Mouse (Mus musculus): ENCODE results near the gene Adgrv1. TPM values are rescaled to one million over a fixed set of nuclear protein-coding genes. Genes with fewer than 3 reads are reported as not detected.

Gene Adgrv1
- polyA plus RNA-seq, 1 experiment from 2014 or later = 0.86 TPM

GRCm38 (mm10) chr13:81323546-81324316 is 309.2 kb downstream of the Adgrv1 start:
- 66% methylated on average over 3 of the region's 3 CpGs for WGBS
- Histone ChIP-seq H3K4me1 (replicated peaks; ENCODE audit: control insufficient read depth, insufficient read depth, low read length) (0 out of 2 replicates have a peak, but pooled peaks cover 3% of the 10 kb centered on the region), H3K9me3 (ENCODE audit: control insufficient read depth) (no peaks in the 10 kb centered on the region), H3K4me3 (ENCODE audit: low read depth, low read length) (no peak overlapping the region), H3K4me2 (replicated peaks; ENCODE audit: low read depth) (no peak overlapping the region), H3K27ac (ENCODE audit: low read depth, low read length) (no peak overlapping the region), H3K36me3 (ENCODE audit: control insufficient read depth, insufficient read depth) (no peaks in the 10 kb centered on the region), H3K9ac (ENCODE audit: low read depth, low read length) (no peak overlapping the region), H3K27me3 (replicated peaks; ENCODE audit: control insufficient read depth, insufficient read depth, low read length) (no peaks in the 10 kb centered on the region)
- ATAC-seq = no peak
- TF ChIP-seq CTCF (IDR thresholded peaks at IDR 0.05; ENCODE audit: low read depth) = no peak

GRCm38 (mm10) chr13:81316581-81316980 is 316.4 kb downstream of the Adgrv1 start:
- ATAC-seq = no peak
- TF ChIP-seq CTCF (IDR thresholded peaks at IDR 0.05; ENCODE audit: low read depth) = no peak
- Histone ChIP-seq H3K9me3 (ENCODE audit: control insufficient read depth) (no peaks in the 10 kb centered on the region), H3K4me2 (replicated peaks; ENCODE audit: low read depth) (no peak overlapping the region), H3K36me3 (ENCODE audit: control insufficient read depth, insufficient read depth) (no peaks in the 10 kb centered on the region), H3K27ac (ENCODE audit: low read depth, low read length) (no peak overlapping the region), H3K4me1 (replicated peaks; ENCODE audit: control insufficient read depth, insufficient read depth, low read length) (no peaks in the 10 kb centered on the region), H3K9ac (ENCODE audit: low read depth, low read length) (no peak overlapping the region), H3K27me3 (replicated peaks; ENCODE audit: control insufficient read depth, insufficient read depth, low read length) (no peaks in the 10 kb centered on the region), H3K4me3 (ENCODE audit: low read depth, low read length) (no peak overlapping the region)
- WGBS = 75% methylated on average over 4 of the region's 4 CpGs

GRCm38 (mm10) chr13:81314306-81315120 is 318.4 kb downstream of the Adgrv1 start:
- TF ChIP-seq CTCF (IDR thresholded peaks at IDR 0.05; ENCODE audit: low read depth) = peak; percentile 81
- Histone ChIP-seq H3K4me1 (replicated peaks; ENCODE audit: control insufficient read depth, insufficient read depth, low read length) (no peaks in the 10 kb centered on the region), H3K36me3 (ENCODE audit: control insufficient read depth, insufficient read depth) (no peaks in the 10 kb centered on the region), H3K27ac (ENCODE audit: low read depth, low read length) (no peak overlapping the region), H3K4me3 (ENCODE audit: low read depth, low read length) (no peak overlapping the region), H3K9ac (ENCODE audit: low read depth, low read length) (no peak overlapping the region), H3K27me3 (replicated peaks; ENCODE audit: control insufficient read depth, insufficient read depth, low read length) (no peaks in the 10 kb centered on the region), H3K4me2 (replicated peaks; ENCODE audit: low read depth) (0 out of 2 replicates have a peak overlapping the region, but pooled peaks have one; percentile 0), H3K9me3 (ENCODE audit: control insufficient read depth) (no peaks in the 10 kb centered on the region)
- WGBS = 50% methylated on average over 7 of the region's 7 CpGs
- no peak for ATAC-seq

- no peak overlapping the region for H3K4me3 ChIP-seq (ENCODE audit: low read depth, low read length)
- H3K9me3 ChIP-seq (ENCODE audit: control insufficient read depth) = no peaks in the 10 kb centered on the region
- TF ChIP-seq CTCF (IDR thresholded peaks at IDR 0.05; ENCODE audit: low read depth) = no peak
- WGBS = 43% methylated on average over 5 of the region's 5 CpGs
- no peaks in the 10 kb centered on the region for H3K36me3 ChIP-seq (ENCODE audit: control insufficient read depth, insufficient read depth)
- no peaks in the 10 kb centered on the region for H3K4me1 ChIP-seq (replicated peaks; ENCODE audit: control insufficient read depth, insufficient read depth, low read length)
- no peak overlapping the region for H3K27ac ChIP-seq (ENCODE audit: low read depth, low read length)
- ATAC-seq = no peak
- H3K4me2 ChIP-seq (replicated peaks; ENCODE audit: low read depth) = no peak overlapping the region
- no peaks in the 10 kb centered on the region for H3K27me3 ChIP-seq (replicated peaks; ENCODE audit: control insufficient read depth, insufficient read depth, low read length)
- no peak overlapping the region for H3K9ac ChIP-seq (ENCODE audit: low read depth, low read length)
These were observed 320.8 kb downstream of the Adgrv1 start for GRCm38 (mm10) chr13:81312148-81312547.

- no peak for ATAC-seq
- Histone ChIP-seq H3K4me3 (ENCODE audit: low read depth, low read length) (no peak overlapping the region), H3K4me2 (replicated peaks; ENCODE audit: low read depth) (no peak overlapping the region), H3K4me1 (replicated peaks; ENCODE audit: control insufficient read depth, insufficient read depth, low read length) (no peaks in the 10 kb centered on the region), H3K27me3 (replicated peaks; ENCODE audit: control insufficient read depth, insufficient read depth, low read length) (no peaks in the 10 kb centered on the region), H3K36me3 (ENCODE audit: control insufficient read depth, insufficient read depth) (no peaks in the 10 kb centered on the region), H3K9ac (ENCODE audit: low read depth, low read length) (no peak overlapping the region), H3K27ac (ENCODE audit: low read depth, low read length) (no peak overlapping the region), H3K9me3 (ENCODE audit: control insufficient read depth) (no peaks in the 10 kb centered on the region)
- no peak for TF ChIP-seq CTCF (IDR thresholded peaks at IDR 0.05; ENCODE audit: low read depth)
- 86% methylated on average over 1 of the region's 1 CpGs for WGBS
These were observed 332.1 kb downstream of the Adgrv1 start for GRCm38 (mm10) chr13:81300851-81301250.

GRCm38 (mm10) chr13:81294106-81294505 is 338.8 kb downstream of the Adgrv1 start:
- Histone ChIP-seq H3K4me2 (replicated peaks; ENCODE audit: low read depth) (no peak overlapping the region), H3K9me3 (ENCODE audit: control insufficient read depth) (no peaks in the 10 kb centered on the region), H3K27me3 (replicated peaks; ENCODE audit: control insufficient read depth, insufficient read depth, low read length) (no peaks in the 10 kb centered on the region), H3K36me3 (ENCODE audit: control insufficient read depth, insufficient read depth) (no peaks in the 10 kb centered on the region), H3K4me3 (ENCODE audit: low read depth, low read length) (no peak overlapping the region), H3K27ac (ENCODE audit: low read depth, low read length) (no peak overlapping the region), H3K9ac (ENCODE audit: low read depth, low read length) (no peak overlapping the region), H3K4me1 (replicated peaks; ENCODE audit: control insufficient read depth, insufficient read depth, low read length) (no peaks in the 10 kb centered on the region)
- no peak for ATAC-seq
- TF ChIP-seq CTCF (IDR thresholded peaks at IDR 0.05; ENCODE audit: low read depth) = no peak
- 58% methylated on average over 1 of the region's 1 CpGs for WGBS
